Mouse (Mus musculus): Measurements from ENCODE around the gene Wdr90. TPM values are rescaled to one million over a fixed set of nuclear protein-coding genes. Genes with fewer than 3 reads are reported as not detected.

Gene Wdr90
- 1 to 10 TPM in 1 of 2 experiments, under 1 TPM in 1; 0.39 to 1.6 TPM for total RNA-seq (2021)
- long read RNA-seq, experiment 1, partial matches to known transcripts: 0 of 1 reads
- long read RNA-seq, experiment 1, other reads (novel, unspliced or antisense): 1 of 1 reads
- long read RNA-seq, experiment 2, partial matches to known transcripts: 1 of 1 reads
- long read RNA-seq, experiment 2, other reads (novel, unspliced or antisense): 0 of 1 reads

DNA sequence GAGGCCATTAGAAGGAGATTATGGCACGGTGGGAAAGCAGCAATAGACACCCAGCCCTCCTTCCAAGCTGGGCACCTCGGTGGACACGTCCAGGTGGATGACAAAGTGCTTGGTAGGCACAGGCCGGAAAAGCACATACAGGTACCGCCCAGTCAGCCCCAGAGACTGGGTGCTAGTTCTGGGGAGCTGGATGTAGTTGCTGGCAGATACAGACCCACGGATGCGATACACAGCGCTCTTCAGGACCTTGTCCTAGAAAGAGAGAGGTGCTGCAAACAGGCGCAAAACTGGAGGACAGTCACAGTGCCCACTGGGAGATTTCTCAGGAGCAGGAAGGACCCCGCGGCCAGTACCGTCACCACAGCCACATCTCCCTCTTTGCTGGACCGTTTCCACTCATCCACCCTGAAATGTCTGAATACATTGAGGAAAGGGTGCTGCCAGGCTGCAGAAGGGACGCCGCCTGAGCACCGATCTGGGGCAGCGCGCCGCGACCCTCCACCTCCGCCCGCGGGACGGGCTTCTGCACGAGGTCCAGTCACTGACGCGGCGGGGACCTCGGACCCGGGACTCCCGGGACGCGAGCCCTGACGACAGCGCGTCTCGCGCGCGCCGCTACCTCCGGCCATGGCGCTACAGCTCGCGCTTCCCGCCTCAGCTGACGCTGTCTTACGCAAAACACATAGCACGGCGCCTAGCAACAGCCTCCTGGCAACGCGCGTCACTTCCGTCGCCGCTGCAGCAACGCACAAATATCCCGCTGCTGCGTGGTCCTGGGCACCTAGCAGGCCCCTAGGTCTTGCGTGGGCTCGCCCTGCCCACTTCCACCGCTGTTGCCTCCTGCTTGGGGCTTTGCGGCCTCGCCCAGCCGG, at the start of gene Wdr90:
Gene Wdr90 (minus strand): TSS at position 670 of the 872 bp plus-strand sequence.
- DNase-seq: peak; percentile 80 to 83
- intact Hi-C loops (cut with DNase I): no loop called here

GRCm38 (mm10) chr17:25907640-25908039, 46.3 kb upstream of the Wdr90 start:
- intact Hi-C loops (cut with DNase I): no loop called here
- DNase-seq: no peak

GRCm38 (mm10) chr17:25903061-25903460, 41.8 kb upstream of the Wdr90 start:
- intact Hi-C loops (cut with DNase I): no loop called here
- no peak for DNase-seq

DNA sequence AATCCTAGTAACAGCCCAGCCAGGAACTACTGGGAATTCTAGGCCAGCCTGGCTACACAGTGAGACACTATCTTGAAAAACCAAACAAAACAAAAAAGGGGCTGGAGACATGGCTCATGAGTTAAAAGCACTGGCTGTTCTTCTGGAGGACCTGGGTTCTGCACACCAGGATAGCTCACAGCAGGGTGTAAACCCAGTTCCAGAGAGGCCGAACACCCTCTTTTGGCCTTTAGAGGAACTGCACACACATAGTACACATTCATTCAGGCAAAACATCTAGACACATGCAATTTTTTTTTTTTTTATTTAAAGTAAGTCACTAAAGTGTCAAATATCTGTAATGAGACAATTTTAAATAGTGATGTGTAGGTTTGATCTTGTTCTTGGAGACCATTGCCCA, 38.9 kb upstream of the Wdr90 start:
- DNase-seq: no peak
- intact Hi-C loops (cut with DNase I): no loop called here

GRCm38 (mm10) chr17:25895891-25896290, 34.6 kb upstream of the Wdr90 start:
- no peak for DNase-seq
- intact Hi-C loops (cut with DNase I): loop anchor here (2.0 kb wide), 1 partner anchor 113 kb away; no protein-coding TSS in a partner anchor

DNA sequence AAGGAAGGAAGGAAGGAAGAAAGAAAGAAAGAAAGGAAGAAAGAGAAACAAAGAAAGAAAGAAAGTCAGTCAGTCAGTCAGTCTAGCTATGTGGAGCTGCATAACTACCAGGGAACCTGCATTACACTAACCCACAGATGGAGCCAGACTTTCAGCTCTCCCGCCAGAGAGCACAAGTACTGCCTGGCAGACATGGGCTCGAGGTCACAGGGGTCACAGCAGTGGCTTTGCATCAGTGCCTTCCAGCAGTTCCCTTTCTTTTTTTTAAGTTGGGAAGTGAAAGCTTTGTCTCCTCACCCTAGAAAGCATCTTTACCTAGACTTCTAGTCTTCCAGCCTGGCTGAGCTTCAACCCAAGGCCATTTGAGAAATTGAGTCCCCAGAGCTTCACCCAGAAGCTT, 34.1 kb upstream of the Wdr90 start:
- DNase-seq: no peak
- intact Hi-C loops (cut with DNase I): loop anchor here (2.0 kb wide), 1 partner anchor 113 kb away; no protein-coding TSS in a partner anchor

- intact Hi-C loops (cut with DNase I): loop anchor here (2.0 to 5.0 kb wide), 4 partner anchors 33 to 198 kb away; partner anchors contain the start of gene Decr2
- DNase-seq: peak in 1 of 2 experiments; percentile 52
These were observed 32.8 kb upstream of the Wdr90 start for GRCm38 (mm10) chr17:25893975-25894617.

GRCm38 (mm10) chr17:25888837-25889236, 27.5 kb upstream of the Wdr90 start:
- intact Hi-C loops (cut with DNase I): no loop called here
- DNase-seq: no peak

DNA sequence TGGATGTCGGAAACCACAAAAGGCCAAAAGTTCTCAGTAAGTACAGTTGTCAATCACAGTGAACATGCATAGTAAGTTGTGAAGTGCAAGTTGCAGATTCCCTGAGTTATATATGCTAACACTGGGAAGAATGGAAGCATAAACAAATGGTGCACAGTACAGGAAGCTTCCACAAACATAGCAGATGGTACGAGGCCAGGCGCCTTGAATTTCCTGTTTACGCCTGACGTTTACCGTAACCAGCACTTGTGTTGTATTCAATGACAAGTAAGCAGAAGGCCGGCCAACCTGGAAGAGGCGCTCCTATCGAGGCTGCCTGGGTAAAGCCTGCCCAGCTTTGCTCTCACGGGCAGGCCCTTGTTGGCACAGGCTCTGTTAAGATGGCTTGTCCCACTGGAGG, 26.2 kb upstream of the Wdr90 start:
- DNase-seq: no peak
- intact Hi-C loops (cut with DNase I): no loop called here

GRCm38 (mm10) chr17:25886806-25887205, 25.5 kb upstream of the Wdr90 start:
- no peak for DNase-seq
- intact Hi-C loops (cut with DNase I): no loop called here

GRCm38 (mm10) chr17:25885636-25886035, 24.3 kb upstream of the Wdr90 start:
- DNase-seq: no peak
- intact Hi-C loops (cut with DNase I): no loop called here

GRCm38 (mm10) chr17:25883824-25884223, 22.5 kb upstream of the Wdr90 start:
- intact Hi-C loops (cut with DNase I): no loop called here
- DNase-seq: no peak

GRCm38 (mm10) chr17:25883268-25883667, 22.0 kb upstream of the Wdr90 start:
- intact Hi-C loops (cut with DNase I): no loop called here
- DNase-seq: no peak

- no peak for DNase-seq
- intact Hi-C loops (cut with DNase I): no loop called here
These were observed 21.0 kb upstream of the Wdr90 start for GRCm38 (mm10) chr17:25882306-25882705.

GRCm38 (mm10) chr17:25881691-25882090, 20.4 kb upstream of the Wdr90 start:
- no peak for DNase-seq
- intact Hi-C loops (cut with DNase I): no loop called here

DNA sequence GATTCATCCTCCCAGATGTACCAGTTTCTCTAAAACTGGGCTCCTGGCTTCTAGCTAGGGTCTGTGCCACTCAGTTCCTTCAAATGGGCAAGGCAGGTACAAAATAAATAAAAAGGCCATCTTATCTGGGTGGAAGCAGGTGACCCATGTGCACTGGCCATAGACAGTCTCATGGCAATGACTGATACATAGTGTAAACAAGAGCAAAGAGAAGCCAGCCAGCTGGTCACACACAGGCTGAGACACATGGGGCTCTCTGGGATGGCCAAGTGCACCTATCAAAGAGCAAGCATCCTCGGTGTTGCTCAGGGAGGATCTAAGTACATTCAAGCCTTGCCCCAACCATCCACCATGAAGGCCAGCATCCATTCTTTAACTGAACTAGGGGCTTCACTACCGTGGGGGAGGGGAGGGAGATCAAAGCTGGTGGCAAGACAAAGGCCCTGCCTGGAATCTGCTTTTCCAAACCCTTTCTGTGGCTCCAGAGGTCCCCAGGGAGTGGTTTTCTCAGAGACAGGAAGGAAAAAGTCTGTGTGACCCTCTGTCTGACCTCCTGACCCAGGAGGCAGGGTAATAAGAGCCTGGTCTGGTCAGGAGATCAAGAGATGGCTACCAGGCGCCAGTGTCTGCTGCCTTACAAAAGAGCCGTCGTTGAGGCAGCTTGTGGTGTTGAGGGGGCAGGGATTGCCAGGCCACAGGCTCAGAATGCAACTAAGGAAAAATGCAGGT, 19.8 kb upstream of the Wdr90 start:
- no peak for DNase-seq
- intact Hi-C loops (cut with DNase I): no loop called here

DNA sequence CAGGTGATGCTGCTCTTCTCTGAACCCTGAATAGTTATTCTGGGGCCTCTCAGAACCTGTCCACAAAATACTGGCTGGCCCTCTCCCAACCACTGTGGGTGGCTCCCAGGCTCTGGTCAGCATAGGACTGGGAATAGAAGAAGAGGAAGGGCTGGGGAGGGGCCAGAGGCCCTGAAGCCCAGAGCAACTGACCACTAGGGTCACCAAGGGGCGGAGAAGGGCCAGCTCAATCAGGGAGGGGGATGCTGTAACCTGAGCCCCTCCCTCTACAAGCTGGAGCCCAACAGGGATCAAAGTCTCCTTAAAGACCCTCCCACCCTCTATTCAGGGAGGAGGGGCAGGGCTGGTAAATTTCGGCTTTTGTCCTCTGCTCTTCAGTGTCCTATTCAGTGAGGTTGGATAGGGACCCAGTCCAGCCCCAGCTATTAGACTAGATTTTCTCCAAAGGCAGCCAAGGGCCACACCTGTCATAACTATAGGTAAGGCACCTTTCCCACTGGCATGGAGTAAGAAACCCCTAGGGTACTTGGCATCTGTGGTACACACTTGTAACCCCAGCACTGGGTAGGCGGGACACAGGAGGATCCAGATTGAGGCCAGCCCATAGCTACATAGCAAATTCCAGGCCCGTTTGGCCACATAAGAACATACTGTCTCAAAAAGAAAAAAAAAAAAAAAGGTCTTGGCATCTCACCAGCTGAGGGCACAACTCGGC, 19.1 kb upstream of the Wdr90 start, which contains the start of gene Wfikkn1:
Gene Wfikkn1 (minus strand): TSS at position 663 of the 715 bp plus-strand sequence.
- no peak for DNase-seq
- intact Hi-C loops (cut with DNase I): no loop called here

GRCm38 (mm10) chr17:25879750-25880149, 18.4 kb upstream of the Wdr90 start:
- intact Hi-C loops (cut with DNase I): no loop called here
- DNase-seq: no peak

GRCm38 (mm10) chr17:25879261-25879660, 18.0 kb upstream of the Wdr90 start:
- intact Hi-C loops (cut with DNase I): no loop called here
- no peak for DNase-seq

Data from gastrocnemius, postnatal 36 days (tissue).